Mouse (Mus musculus) kidney, embryonic 15.5 days (tissue): ENCODE measurements at regions not wholly inside any gene's neighbourhood (a gene's known extent, or its start where the extent isn't known, plus 50 kb on each side); places are given as distances from the start of the nearest gene placed in this dataset.

Experiments used
- ATAC-seq: fragments of 200-750 bp; cut with Nextera tagmentation; replicated peaks from 2 replicates; pipeline ENCODE4 v1.8.0; 2017; ENCODE audit warnings: moderate TSS enrichment; ENCODE audit not compliant: low FRiP score
- H3K27ac ChIP-seq: fragments of 300-500 bp; sonication (generic); 2 replicates; pipeline ENCODE4 v1.5.1; 2015; ENCODE audit warnings: mild to moderate bottlenecking, inconsistent platforms
- H3K27me3 ChIP-seq: fragments of 300-500 bp; sonication (generic); 2 replicates; pipeline ENCODE4 v1.6.1; 2015; ENCODE audit warnings: inconsistent platforms
- H3K36me3 ChIP-seq: fragments of 300-500 bp; sonication (generic); 2 replicates; pipeline ENCODE4 v1.6.1; 2015; ENCODE audit warnings: inconsistent platforms
- H3K4me1 ChIP-seq: fragments of 300-500 bp; sonication (generic); 2 replicates; pipeline ENCODE4 v1.6.1; 2015; ENCODE audit warnings: inconsistent platforms
- H3K4me2 ChIP-seq: fragments of 300-500 bp; sonication (generic); 2 replicates; pipeline ENCODE4 v1.6.1; 2015; ENCODE audit warnings: moderate library complexity, mild to moderate bottlenecking, inconsistent platforms
- H3K4me3 ChIP-seq: fragments of 300-500 bp; sonication (generic); replicated peaks from 2 replicates; pipeline ENCODE4 v1.5.1; 2015; ENCODE audit warnings: mild to moderate bottlenecking, inconsistent platforms
- H3K9ac ChIP-seq: fragments of 300-500 bp; sonication (generic); 2 replicates; pipeline ENCODE4 v1.6.1; 2015; ENCODE audit warnings: mild to moderate bottlenecking, inconsistent platforms
- H3K9me3 ChIP-seq: fragments of 300-500 bp; sonication (generic); replicated peaks from 2 replicates; pipeline ENCODE4 v1.6.1; 2016; ENCODE audit warnings: inconsistent platforms
- WGBS: fragments of 180-500 bp; shearing (Covaris S2); methylation state at CpG from one replicate; pipeline ENCODE4 v1.1.7; 2015; ENCODE audit warnings: mixed read lengths; 5-methylcytosine and 5-hydroxymethylcytosine counted together

- 37% methylated on average over 16 of the region's 16 CpGs for WGBS
- Histone ChIP-seq H3K4me1 (peaks cover 7% of the 10 kb centered on the region; the same call in 1 of the 2 replicates), H3K4me3 (no peak overlapping the region), H3K27me3 (peaks cover 18% of the 10 kb centered on the region), H3K4me2 (no peak overlapping the region), H3K9me3 (no peaks in the 10 kb centered on the region), H3K36me3 (no peaks in the 10 kb centered on the region), H3K9ac (no peak overlapping the region), H3K27ac (no peak overlapping the region)
- no peak for ATAC-seq
Measured at GRCm38 (mm10) chr4:45672262-45673076, 126.4 kb upstream of the Aldh1b1 start.

GRCm38 (mm10) chr4:45664372-45664771 lies 132.1 kb upstream of the Shb start:
- H3K9me3 ChIP-seq = no peaks in the 10 kb centered on the region
- ATAC-seq = peak; percentile 56; the same call in 1 of the 2 replicates
- 55% methylated on average over 8 of the region's 8 CpGs for WGBS
- H3K4me2 ChIP-seq = no peak overlapping the region
- no peaks in the 10 kb centered on the region for H3K4me1 ChIP-seq
- H3K27me3 ChIP-seq = no peaks in the 10 kb centered on the region
- H3K27ac ChIP-seq = no peak overlapping the region
- no peak overlapping the region for H3K4me3 ChIP-seq
- no peaks in the 10 kb centered on the region for H3K36me3 ChIP-seq
- H3K9ac ChIP-seq = no peak overlapping the region

- no peak for ATAC-seq
- Histone ChIP-seq H3K27me3 (no peaks in the 10 kb centered on the region), H3K9ac (no peak overlapping the region), H3K4me1 (peaks cover 25% of the 10 kb centered on the region), H3K9me3 (no peaks in the 10 kb centered on the region), H3K36me3 (no peaks in the 10 kb centered on the region), H3K4me3 (no peak overlapping the region), H3K27ac (no peak overlapping the region), H3K4me2 (no peak overlapping the region)
- WGBS = 16% methylated on average over 5 of the region's 5 CpGs
Measured at GRCm38 (mm10) chr4:45657350-45657978, 125.2 kb upstream of the Shb start.

GRCm38 (mm10) chr4:45655780-45656179 lies 123.5 kb upstream of the Shb start:
- H3K27me3 ChIP-seq = no peaks in the 10 kb centered on the region
- H3K4me2 ChIP-seq = no peak overlapping the region
- H3K4me1 ChIP-seq = peaks cover 25% of the 10 kb centered on the region
- no peak overlapping the region for H3K4me3 ChIP-seq
- no peak overlapping the region for H3K27ac ChIP-seq
- 58% methylated on average over 5 of the region's 5 CpGs for WGBS
- no peak overlapping the region for H3K9ac ChIP-seq
- H3K36me3 ChIP-seq = no peaks in the 10 kb centered on the region
- no peaks in the 10 kb centered on the region for H3K9me3 ChIP-seq
- ATAC-seq = no peak

GRCm38 (mm10) chr4:45654804-45655155 lies 122.5 kb upstream of the Shb start:
- Histone ChIP-seq H3K9me3 (no peaks in the 10 kb centered on the region), H3K4me2 (peak overlapping the region; percentile 49), H3K27me3 (no peaks in the 10 kb centered on the region), H3K9ac (no peak overlapping the region), H3K27ac (peak overlapping the region; percentile 68), H3K4me3 (peak overlapping the region; percentile 18), H3K36me3 (no peaks in the 10 kb centered on the region), H3K4me1 (peaks cover 25% of the 10 kb centered on the region)
- WGBS = 15% methylated on average over 4 of the region's 4 CpGs
- ATAC-seq = no peak

- Histone ChIP-seq H3K4me3 (peak overlapping the region; percentile 18), H3K27me3 (no peaks in the 10 kb centered on the region), H3K36me3 (no peaks in the 10 kb centered on the region), H3K9me3 (no peaks in the 10 kb centered on the region), H3K4me1 (peaks cover 25% of the 10 kb centered on the region), H3K9ac (no peak overlapping the region), H3K4me2 (peak overlapping the region; percentile 49), H3K27ac (peak overlapping the region; percentile 68)
- peak; percentile 87 for ATAC-seq
- WGBS = 8% methylated on average over 14 of the region's 14 CpGs
Measured at GRCm38 (mm10) chr4:45654019-45654803, 121.9 kb upstream of the Shb start.

- no peaks in the 10 kb centered on the region for H3K9me3 ChIP-seq
- no peak overlapping the region for H3K27ac ChIP-seq
- H3K4me1 ChIP-seq = peaks cover 5% of the 10 kb centered on the region
- no peak overlapping the region for H3K4me3 ChIP-seq
- no peaks in the 10 kb centered on the region for H3K36me3 ChIP-seq
- ATAC-seq = no peak
- H3K27me3 ChIP-seq = no peaks in the 10 kb centered on the region
- 82% methylated on average over 9 of the region's 9 CpGs for WGBS
- no peak overlapping the region for H3K9ac ChIP-seq
- no peak overlapping the region for H3K4me2 ChIP-seq
Measured at GRCm38 (mm10) chr4:45648884-45649577, 116.8 kb upstream of the Shb start.

- Histone ChIP-seq H3K9ac (no peak overlapping the region), H3K36me3 (no peaks in the 10 kb centered on the region), H3K4me1 (no peaks in the 10 kb centered on the region), H3K4me2 (no peak overlapping the region), H3K9me3 (no peaks in the 10 kb centered on the region), H3K4me3 (no peak overlapping the region), H3K27me3 (no peaks in the 10 kb centered on the region), H3K27ac (no peak overlapping the region)
- 63% methylated on average over 3 of the region's 3 CpGs for WGBS
- ATAC-seq = no peak
Measured at GRCm38 (mm10) chr4:45647514-45647913, 115.2 kb upstream of the Shb start.

GRCm38 (mm10) chr4:45642604-45643003 lies 110.3 kb upstream of the Shb start:
- no peaks in the 10 kb centered on the region for H3K9me3 ChIP-seq
- ATAC-seq = no peak
- H3K36me3 ChIP-seq = no peaks in the 10 kb centered on the region
- peaks cover 19% of the 10 kb centered on the region for H3K4me1 ChIP-seq
- H3K9ac ChIP-seq = no peak overlapping the region
- H3K4me3 ChIP-seq = no peak overlapping the region
- no peak overlapping the region for H3K27ac ChIP-seq
- 86% methylated on average over 10 of the region's 10 CpGs for WGBS
- no peak overlapping the region for H3K4me2 ChIP-seq
- H3K27me3 ChIP-seq = peaks cover 3% of the 10 kb centered on the region; the same call in 1 of the 2 replicates

GRCm38 (mm10) chr4:45641272-45641671 lies 109.0 kb upstream of the Shb start:
- Histone ChIP-seq H3K4me1 (peaks cover 19% of the 10 kb centered on the region), H3K9ac (no peak overlapping the region), H3K4me2 (no peak overlapping the region), H3K27ac (no peak overlapping the region), H3K4me3 (no peak overlapping the region), H3K27me3 (peaks cover 3% of the 10 kb centered on the region; the same call in 1 of the 2 replicates), H3K9me3 (no peaks in the 10 kb centered on the region; the same call in 1 of the 2 replicates), H3K36me3 (no peaks in the 10 kb centered on the region)
- WGBS = 30% methylated on average over 5 of the region's 5 CpGs
- 0 out of 2 replicates have a peak, but pooled peaks have one; percentile 32 for ATAC-seq

- ATAC-seq = 0 out of 2 replicates have a peak, but pooled peaks have one; percentile 4
- no peak overlapping the region for H3K9ac ChIP-seq
- no peak overlapping the region for H3K4me3 ChIP-seq
- 17% methylated on average over 11 of the region's 11 CpGs for WGBS
- H3K4me2 ChIP-seq = no peak overlapping the region
- no peaks in the 10 kb centered on the region; the same call in 1 of the 2 replicates for H3K9me3 ChIP-seq
- H3K27ac ChIP-seq = no peak overlapping the region
- no peaks in the 10 kb centered on the region for H3K36me3 ChIP-seq
- H3K27me3 ChIP-seq = peaks cover 3% of the 10 kb centered on the region; the same call in 1 of the 2 replicates
- peaks cover 19% of the 10 kb centered on the region for H3K4me1 ChIP-seq
Measured at GRCm38 (mm10) chr4:45640713-45641112, 108.4 kb upstream of the Shb start.
